Mouse (Mus musculus) liver, postnatal 0 days (tissue): ENCODE measurements around the gene Rgs9. TPM values are rescaled to one million over a fixed set of nuclear protein-coding genes. Genes with fewer than 3 reads are reported as not detected.

Experiments
- ATAC-seq: fragments of 200-750 bp; cut with Nextera tagmentation; 2 replicates; pipeline ENCODE4 v1.8.0; 2017; ENCODE audit warnings: mild to moderate bottlenecking, moderate library complexity
- DNase-seq: peaks from one replicate; pipeline ENCODE4 v3.0.0-alpha.2; 2016
- H3K27ac ChIP-seq: fragments of 300-500 bp; sonication (generic); 2 replicates; pipeline ENCODE4 v1.5.1; 2014; ENCODE audit warnings: antibody characterized with exemption, moderate library complexity, mild to moderate bottlenecking, low read depth
- H3K27me3 ChIP-seq: fragments of 300-500 bp; sonication (generic); 2 replicates; pipeline ENCODE4 v1.6.1; 2014; ENCODE audit warnings: low read length, control low read depth, mixed read lengths; ENCODE audit not compliant: insufficient read depth
- H3K36me3 ChIP-seq: fragments of 300-500 bp; sonication (generic); replicated peaks from 2 replicates; pipeline ENCODE4 v1.6.1; 2014; ENCODE audit warnings: mild to moderate bottlenecking, control low read depth, low read length, moderate library complexity, mixed read lengths; ENCODE audit not compliant: insufficient read depth
- H3K4me1 ChIP-seq: fragments of 300-500 bp; sonication (generic); 2 replicates; pipeline ENCODE4 v1.6.1; 2014; ENCODE audit warnings: antibody characterized with exemption, mild to moderate bottlenecking, control low read depth; ENCODE audit not compliant: insufficient read depth
- H3K4me2 ChIP-seq: fragments of 300-500 bp; sonication (generic); 2 replicates; pipeline ENCODE4 v1.6.1; 2014; ENCODE audit warnings: low read depth, mild to moderate bottlenecking, low read length, moderate library complexity, mixed read lengths
- H3K4me3 ChIP-seq: fragments of 300-500 bp; sonication (generic); 2 replicates; pipeline ENCODE4 v1.5.1; 2014; ENCODE audit warnings: low read depth, low read length
- H3K9ac ChIP-seq: fragments of 300-500 bp; sonication (generic); replicated peaks from 2 replicates; pipeline ENCODE4 v1.6.1; 2014; ENCODE audit warnings: mild to moderate bottlenecking, moderate library complexity
- H3K9me3 ChIP-seq: fragments of 300-500 bp; sonication (generic); 2 replicates; pipeline ENCODE4 v1.6.1; 2016; ENCODE audit warnings: mild to moderate bottlenecking, control low read depth, low read length, mixed read lengths
- CTCF ChIP-seq: sonication (generic); IDR thresholded peaks from 2 replicates; pipeline ENCODE4 v1.5.1; 2016; ENCODE audit warnings: antibody characterized with exemption, low read depth
- EP300 ChIP-seq: IDR thresholded peaks from 2 replicates; pipeline ENCODE4 v1.6.1; 2016; ENCODE audit warnings: antibody characterized with exemption, low read depth, mild to moderate bottlenecking
- WGBS: fragments of 180-500 bp; shearing (Covaris S2); extraction: QIAGEN DNeasy Blood & Tissue Kit; methylation state at CpG from one replicate; pipeline ENCODE4 v1.1.7; 2014; ENCODE audit not compliant: insufficient replicate concordance; 5-methylcytosine and 5-hydroxymethylcytosine counted together
- polyA plus RNA-seq: library from polyadenylated mRNA; unstranded; fragments of >200 nt; fragmentation: Nextera tagmentation; extraction: Ambion mirVana; gene quantifications from 2 replicates; pipeline ENCODE4 v1.2.1, GENCODE M21; 2015

Gene Rgs9
- polyA plus RNA-seq, 1 experiment from 2014 or later: 0.11 TPM

GRCm38 (mm10) chr11:109284811-109285210 lies 13.1 kb downstream of the Rgs9 start:
- Histone ChIP-seq H3K4me2 (no peak overlapping the region), H3K27ac (no peak overlapping the region), H3K9me3 (no peaks in the 10 kb centered on the region), H3K27me3 (no peaks in the 10 kb centered on the region), H3K36me3 (no peaks in the 10 kb centered on the region), H3K9ac (no peak overlapping the region), H3K4me1 (no peaks in the 10 kb centered on the region), H3K4me3 (no peak overlapping the region)
- no peak for TF ChIP-seq CTCF
- TF ChIP-seq EP300: no peak
- WGBS: 79% methylated on average over 1 of the region's 1 CpGs
- ATAC-seq (no peak), DNase-seq (no peak)

DNA sequence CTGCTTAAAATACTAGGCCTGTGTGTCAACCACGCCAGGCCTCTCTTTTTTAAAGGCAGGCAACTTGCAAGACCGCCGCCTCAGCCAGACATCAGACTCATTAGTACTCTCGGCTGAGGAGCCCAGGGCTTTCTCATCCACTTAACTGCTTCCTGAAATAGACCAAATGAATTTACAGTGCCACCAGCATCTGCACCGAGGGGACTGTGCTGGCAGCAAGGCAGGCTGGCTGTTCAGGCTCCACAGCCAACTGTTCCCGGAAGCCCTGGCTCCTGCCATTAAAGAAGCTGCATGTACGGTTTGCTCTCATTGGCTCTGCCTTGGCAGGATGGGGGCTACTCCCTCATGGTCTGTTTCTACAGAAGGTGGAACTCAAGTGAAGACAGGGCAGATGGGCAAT lies 19.7 kb downstream of the Rgs9 start:
- 64% methylated on average over 7 of the region's 7 CpGs for WGBS
- no peak overlapping the region for H3K4me3 ChIP-seq
- H3K36me3 ChIP-seq: no peaks in the 10 kb centered on the region
- no peak overlapping the region for H3K9ac ChIP-seq
- ATAC-seq (no peak), DNase-seq (no peak)
- no peaks in the 10 kb centered on the region for H3K27me3 ChIP-seq
- no peak overlapping the region for H3K27ac ChIP-seq
- H3K4me2 ChIP-seq: no peak overlapping the region
- no peak for TF ChIP-seq CTCF
- no peak for TF ChIP-seq EP300
- H3K9me3 ChIP-seq: no peaks in the 10 kb centered on the region
- no peaks in the 10 kb centered on the region for H3K4me1 ChIP-seq

- Histone ChIP-seq H3K27ac (no peak overlapping the region), H3K9ac (no peak overlapping the region), H3K36me3 (no peaks in the 10 kb centered on the region), H3K9me3 (no peaks in the 10 kb centered on the region), H3K4me1 (peaks cover 6% of the 10 kb centered on the region; the same call in 1 of the 2 replicates), H3K4me3 (no peak overlapping the region), H3K4me2 (no peak overlapping the region), H3K27me3 (no peaks in the 10 kb centered on the region)
- TF ChIP-seq EP300: no peak
- no peak for TF ChIP-seq CTCF
- WGBS: 70% methylated on average over 9 of the region's 9 CpGs
- DNase-seq (no peak), ATAC-seq (no peak)
These were observed 26.5 kb downstream of the Rgs9 start for GRCm38 (mm10) chr11:109271399-109271798.

GRCm38 (mm10) chr11:109270366-109270765 lies 27.6 kb downstream of the Rgs9 start:
- Histone ChIP-seq H3K9ac (no peak overlapping the region), H3K27ac (no peak overlapping the region), H3K4me1 (peaks cover 6% of the 10 kb centered on the region; the same call in 1 of the 2 replicates), H3K4me3 (no peak overlapping the region), H3K9me3 (no peaks in the 10 kb centered on the region), H3K36me3 (no peaks in the 10 kb centered on the region), H3K27me3 (no peaks in the 10 kb centered on the region), H3K4me2 (no peak overlapping the region)
- TF ChIP-seq CTCF: no peak
- no peak for TF ChIP-seq EP300
- no peak for ATAC-seq
- 30% methylated on average over 8 of the region's 8 CpGs for WGBS
- no peak for DNase-seq

DNA sequence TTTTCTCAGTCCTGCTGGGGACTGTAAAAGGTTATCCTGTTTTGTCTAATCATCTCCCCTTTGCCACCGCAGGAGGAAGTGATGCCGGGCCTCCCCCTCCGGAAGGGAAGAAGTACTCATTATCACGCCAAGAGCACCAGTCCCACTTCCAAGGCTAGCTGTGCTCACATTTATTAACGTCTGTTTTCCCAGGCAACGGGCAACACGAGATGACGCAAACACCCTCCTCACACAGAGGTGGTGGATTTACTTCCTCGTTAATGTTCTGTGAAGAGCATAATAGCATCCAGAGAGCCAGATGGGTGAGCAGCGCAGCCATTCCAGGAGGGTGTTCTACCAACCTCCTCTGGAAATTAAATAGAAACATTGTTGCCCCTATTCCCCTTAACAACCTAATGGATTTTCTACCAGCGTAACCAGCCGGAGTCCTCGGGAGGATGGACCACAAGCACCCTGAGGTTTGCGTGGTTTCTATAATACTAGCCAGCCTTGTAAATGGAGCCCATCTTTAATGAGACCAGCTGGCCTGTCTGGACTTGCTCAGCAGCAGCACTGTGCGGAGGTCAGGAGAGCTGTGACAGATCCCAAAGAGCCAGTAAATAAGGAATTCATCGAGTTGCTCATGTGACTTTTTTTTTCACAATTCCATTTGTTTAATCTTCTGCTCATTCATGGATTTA lies 28.1 kb downstream of the Rgs9 start:
- WGBS: 35% methylated on average over 16 of the region's 16 CpGs
- DNase-seq: peak; percentile 21
- H3K4me3 ChIP-seq: no peak overlapping the region
- H3K4me1 ChIP-seq: peaks cover 6% of the 10 kb centered on the region; the same call in 1 of the 2 replicates
- no peaks in the 10 kb centered on the region for H3K27me3 ChIP-seq
- peak; percentile 43; the same call in 1 of the 2 replicates for ATAC-seq
- TF ChIP-seq EP300: no peak
- no peak for TF ChIP-seq CTCF
- H3K4me2 ChIP-seq: no peak overlapping the region
- H3K9ac ChIP-seq: no peak overlapping the region
- no peak overlapping the region for H3K27ac ChIP-seq
- H3K36me3 ChIP-seq: no peaks in the 10 kb centered on the region
- H3K9me3 ChIP-seq: no peaks in the 10 kb centered on the region

- 25% methylated on average over 5 of the region's 5 CpGs for WGBS
- H3K27me3 ChIP-seq: no peaks in the 10 kb centered on the region
- no peak for TF ChIP-seq EP300
- no peak for TF ChIP-seq CTCF
- H3K36me3 ChIP-seq: no peaks in the 10 kb centered on the region
- ATAC-seq (no peak), DNase-seq (no peak)
- H3K4me2 ChIP-seq: no peak overlapping the region
- no peak overlapping the region for H3K4me3 ChIP-seq
- H3K27ac ChIP-seq: no peak overlapping the region
- H3K4me1 ChIP-seq: peaks cover 6% of the 10 kb centered on the region; the same call in 1 of the 2 replicates
- H3K9me3 ChIP-seq: no peaks in the 10 kb centered on the region
- no peak overlapping the region for H3K9ac ChIP-seq
These were observed 28.7 kb downstream of the Rgs9 start for GRCm38 (mm10) chr11:109269283-109269661.
